Mouse (Mus musculus) thymus, adult 18-20 months (tissue): ENCODE results near the gene Ppa2.

Experiments
- DNase-seq, 2 experiments: peaks; one replicate each; pipeline ENCODE4 v3.0.0; 2022; ENCODE audit warnings: mixed read lengths in 2 of 2

Gene Ppa2

GRCm38 (mm10) chr3:133331184-133331866 lies 21.4 kb downstream of the Ppa2 start:
- no peak for DNase-seq

- peak in 1 of 2 experiments; percentile 29 for DNase-seq
These were observed 22.4 kb downstream of the Ppa2 start for GRCm38 (mm10) chr3:133332280-133332679.

- DNase-seq = no peak
These were observed 23.6 kb downstream of the Ppa2 start for GRCm38 (mm10) chr3:133333267-133334170.

GRCm38 (mm10) chr3:133334691-133335090 lies 24.8 kb downstream of the Ppa2 start:
- no peak for DNase-seq

- no peak for DNase-seq
These were observed 25.3 kb downstream of the Ppa2 start for GRCm38 (mm10) chr3:133335166-133335565.

- no peak for DNase-seq
These were observed 26.5 kb downstream of the Ppa2 start for GRCm38 (mm10) chr3:133336400-133336799.

GRCm38 (mm10) chr3:133338851-133339356 lies 29.0 kb downstream of the Ppa2 start:
- DNase-seq = no peak

- peak; percentile 24 to 48 for DNase-seq
These were observed 29.5 kb downstream of the Ppa2 start for GRCm38 (mm10) chr3:133339411-133339823.

GRCm38 (mm10) chr3:133341106-133341505 lies 31.2 kb downstream of the Ppa2 start:
- no peak for DNase-seq

- no peak for DNase-seq
These were observed 37.6 kb downstream of the Ppa2 start for GRCm38 (mm10) chr3:133347535-133347934.

- no peak for DNase-seq
These were observed 38.9 kb downstream of the Ppa2 start for GRCm38 (mm10) chr3:133348847-133349246.

GRCm38 (mm10) chr3:133357426-133357974 lies 47.6 kb downstream of the Ppa2 start:
- no peak for DNase-seq

GRCm38 (mm10) chr3:133357977-133358376 lies 48.1 kb downstream of the Ppa2 start:
- no peak for DNase-seq

- DNase-seq = no peak
These were observed 51.5 kb downstream of the Ppa2 start for GRCm38 (mm10) chr3:133361406-133361805.

GRCm38 (mm10) chr3:133364138-133364537 lies 54.2 kb downstream of the Ppa2 start:
- no peak for DNase-seq

GRCm38 (mm10) chr3:133366096-133366495 lies 56.2 kb downstream of the Ppa2 start:
- DNase-seq = no peak

- no peak for DNase-seq
These were observed 68.3 kb downstream of the Ppa2 start for GRCm38 (mm10) chr3:133378174-133378573.

- no peak for DNase-seq
These were observed 70.1 kb downstream of the Ppa2 start for GRCm38 (mm10) chr3:133379997-133380396.

GRCm38 (mm10) chr3:133381519-133381918 lies 71.6 kb downstream of the Ppa2 start:
- DNase-seq = no peak

- no peak for DNase-seq
These were observed 72.2 kb downstream of the Ppa2 start for GRCm38 (mm10) chr3:133382147-133382546.

- no peak for DNase-seq
These were observed 74.3 kb downstream of the Ppa2 start for GRCm38 (mm10) chr3:133384164-133384708.

- no peak for DNase-seq
These were observed 77.4 kb downstream of the Ppa2 start for GRCm38 (mm10) chr3:133387283-133387682.

- no peak for DNase-seq
These were observed 80.0 kb downstream of the Ppa2 start for GRCm38 (mm10) chr3:133389803-133390387.
